Mouse (Mus musculus) small intestine, adult 2 months (tissue): ENCODE results near the gene Pf4. TPM values are rescaled to one million over a fixed set of nuclear protein-coding genes. Genes with fewer than 3 reads are reported as not detected.

Experiments used
- H3K27ac ChIP-seq: fragments of 200-500 bp; 2 replicates; pipeline ENCODE4 v1.5.1; 2012; ENCODE audit warnings: low read depth, low read length, control low read depth, inconsistent platforms; ENCODE audit not compliant: insufficient read depth
- H3K27me3 ChIP-seq: fragments of 200-500 bp; 2 replicates; pipeline ENCODE4 v1.6.1; 2012; ENCODE audit warnings: mild to moderate bottlenecking, moderate library complexity, low read length, inconsistent platforms; ENCODE audit not compliant: control insufficient read depth, insufficient read depth
- H3K36me3 ChIP-seq: fragments of 200-500 bp; 2 replicates; pipeline ENCODE4 v1.6.1; 2012; ENCODE audit warnings: mild to moderate bottlenecking, low read length, control low read depth, inconsistent platforms; ENCODE audit not compliant: control insufficient read depth, insufficient read depth
- H3K4me1 ChIP-seq: fragments of 200-500 bp; 2 replicates; pipeline ENCODE4 v1.6.1; 2012; ENCODE audit warnings: low read length, inconsistent platforms, mixed read lengths; ENCODE audit not compliant: control insufficient read depth, insufficient read depth, insufficient read length
- H3K4me3 ChIP-seq: fragments of 200-500 bp; 2 replicates; pipeline ENCODE4 v1.5.1; 2012; ENCODE audit warnings: low read depth, mild to moderate bottlenecking, control low read depth, inconsistent platforms, low read length, moderate library complexity
- CTCF ChIP-seq: fragments of 200-500 bp; IDR thresholded peaks from 2 replicates; pipeline ENCODE4 v1.5.1; 2012; ENCODE audit warnings: low read depth, mild to moderate bottlenecking, control low read depth, inconsistent platforms, low read length, moderate library complexity, mixed read lengths; ENCODE audit not compliant: insufficient replicate concordance, insufficient read length; ENCODE audit errors: extremely low read depth
- POLR2A ChIP-seq: fragments of 200-500 bp; IDR thresholded peaks from 2 replicates; pipeline ENCODE4 v1.6.1; 2012; ENCODE audit warnings: low read depth, mild to moderate bottlenecking, control low read depth, inconsistent platforms, low read length, moderate library complexity
- WGBS: fragments of 180-500 bp; shearing (Covaris S2); methylation state at CpG from one replicate; pipeline ENCODE4 v1.1.7; 2018; 5-methylcytosine and 5-hydroxymethylcytosine counted together
- polyA plus RNA-seq: library from polyadenylated mRNA; depleted of rRNA; stranded (reverse); fragments of >200 nt; gene quantifications from 2 replicates; pipeline ENCODE4 v1.2.3, GENCODE M21; 2012; rRNA removed

The Pf4 gene
- polyA plus RNA-seq, 1 experiment, result 7.8 TPM

DNA sequence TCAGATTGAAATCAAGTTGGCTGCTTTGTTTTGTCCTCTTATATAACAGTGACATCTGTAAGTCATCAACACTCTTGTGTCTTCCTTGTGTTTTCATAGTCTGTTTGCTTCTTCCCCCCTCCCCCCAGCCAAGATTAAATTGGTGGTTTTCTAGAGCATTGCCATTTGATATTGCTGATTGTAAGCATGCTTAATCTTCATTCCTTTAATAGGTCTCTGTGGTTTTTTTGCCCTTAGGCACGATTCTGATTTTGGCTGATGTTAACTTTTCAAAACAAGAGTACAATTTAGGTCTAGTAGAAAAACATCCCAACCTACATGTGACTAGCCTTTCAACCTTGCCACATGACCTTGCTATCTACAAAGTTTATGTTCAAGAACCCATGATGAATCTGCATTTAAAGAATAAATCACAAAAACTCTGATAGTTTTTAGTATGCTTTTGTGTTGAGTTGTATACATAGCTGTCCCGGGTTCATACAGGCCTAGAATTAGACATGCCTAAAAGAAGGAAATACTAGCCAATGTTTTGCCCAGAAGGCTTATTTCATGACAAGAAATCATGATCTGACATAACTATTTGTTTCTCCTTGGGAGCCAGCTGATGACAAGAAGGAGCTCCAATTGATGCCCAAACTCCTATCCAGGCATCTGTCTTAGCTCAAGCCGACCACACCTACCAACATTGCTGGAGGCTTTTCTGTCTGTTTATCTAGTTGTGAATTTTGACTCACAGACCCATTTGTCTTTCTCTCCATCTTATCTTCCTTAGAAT is 35.1 kb downstream of the Pf4 start:
- Histone ChIP-seq H3K4me3 (no peak overlapping the region), H3K36me3 (no peaks in the 10 kb centered on the region), H3K27ac (no peak overlapping the region), H3K27me3 (no peaks in the 10 kb centered on the region), H3K4me1 (no peaks in the 10 kb centered on the region)
- WGBS, result 74% methylated on average over 3 of the region's 3 CpGs
- no peak for TF ChIP-seq CTCF
- no peak for TF ChIP-seq POLR2A

DNA sequence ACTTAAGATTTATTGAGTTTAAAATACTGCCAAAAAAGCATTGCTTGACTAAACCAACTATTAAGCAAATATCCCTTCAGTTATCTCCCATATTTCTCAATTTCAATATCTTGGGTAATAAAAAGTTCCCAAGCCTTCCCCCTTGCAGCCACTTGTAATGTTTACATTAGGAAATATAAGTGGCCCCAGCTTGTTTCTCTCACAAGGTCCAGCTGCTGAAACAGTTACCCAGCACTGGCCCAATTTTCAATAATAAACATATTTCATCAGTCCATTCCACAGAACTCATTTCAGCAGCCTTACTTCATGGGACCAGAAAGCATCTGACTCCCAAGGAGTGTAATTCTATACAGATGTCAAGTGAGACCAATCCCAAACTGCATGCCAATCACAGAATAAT is 47.5 kb downstream of the Pf4 start:
- Histone ChIP-seq H3K36me3 (no peaks in the 10 kb centered on the region), H3K27ac (no peak overlapping the region), H3K27me3 (no peaks in the 10 kb centered on the region), H3K4me3 (no peak overlapping the region), H3K4me1 (no peaks in the 10 kb centered on the region)
- TF ChIP-seq POLR2A (no peak), CTCF (no peak)

Other genes with a start within 250 kb of the Pf4 start
- not detected in 2 replicates for gene 5830473C10Rik, start 211.3 kb upstream of the Pf4 start, polyA plus RNA-seq
- gene Rassf6, start 131.8 kb upstream of the Pf4 start, polyA plus RNA-seq, result 2.0 and 6.1 TPM in 2 replicates
- gene Cxcl5, start 13.1 kb upstream of the Pf4 start, polyA plus RNA-seq, result 0.20 and 1.3 TPM in 2 replicates
- 0.11 and 0.18 TPM in 2 replicates for gene Ppbp, start 3.9 kb upstream of the Pf4 start, polyA plus RNA-seq
- 0.39 and 2.9 TPM in 2 replicates for gene Cxcl3, start 13.7 kb downstream of the Pf4 start, polyA plus RNA-seq
- gene Cxcl15, start 22.1 kb downstream of the Pf4 start, polyA plus RNA-seq, result 0.08 TPM in 1 of 2 replicates, not detected in the other
- gene Cxcl1, start 118.8 kb downstream of the Pf4 start, polyA plus RNA-seq, result 1.3 and 2.8 TPM in 2 replicates
- gene Cxcl2, start 131.4 kb downstream of the Pf4 start, polyA plus RNA-seq, result 1.2 and 18.6 TPM in 2 replicates
- gene Mthfd2l, start 158.7 kb downstream of the Pf4 start, polyA plus RNA-seq, result 17.1 and 39.5 TPM in 2 replicates